Mouse (Mus musculus) E14TG2a.4 (cell line): ENCODE results near the gene Hmbs.
"Not testable (repeated sequence)": the region's sequence is repeated elsewhere in the genome, so short reads cannot be mapped to it uniquely, and the experiment has no call there.

Experiments used
- CTCF ChIP-seq: conservative IDR thresholded peaks from 2 replicates; pipeline ENCODE4 v1.5.1; 2014; ENCODE audit warnings: low read length
- NANOG ChIP-seq: IDR thresholded peaks from 2 replicates; pipeline ENCODE4 v1.6.1; 2014; ENCODE audit warnings: borderline replicate concordance, low read length, mixed read lengths

DNA sequence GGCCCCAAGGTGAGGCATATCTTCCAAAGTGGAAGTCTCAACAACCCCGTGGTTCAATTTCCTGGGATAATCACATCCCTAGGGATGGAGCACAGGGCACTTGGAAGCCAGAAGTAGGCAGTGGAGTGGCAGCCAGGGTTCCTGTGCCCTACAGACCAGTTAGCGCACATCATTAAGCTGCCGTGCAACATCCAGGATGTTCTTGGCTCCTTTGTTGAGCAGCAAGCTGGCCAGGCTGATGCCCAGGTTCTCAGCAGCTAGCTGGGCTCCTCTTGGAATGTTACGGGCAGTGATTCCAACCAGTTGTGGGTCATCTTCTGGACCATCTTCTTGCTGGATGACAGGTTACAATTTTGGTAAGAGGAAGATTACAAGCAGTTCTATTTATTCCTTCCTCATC is 7.5 kb downstream of the Hmbs start:
- TF ChIP-seq CTCF, NANOG: not testable (repeated sequence)
